Mouse (Mus musculus): Measurements from ENCODE around the gene Trappc6a.

Trappc6a gene

DNA sequence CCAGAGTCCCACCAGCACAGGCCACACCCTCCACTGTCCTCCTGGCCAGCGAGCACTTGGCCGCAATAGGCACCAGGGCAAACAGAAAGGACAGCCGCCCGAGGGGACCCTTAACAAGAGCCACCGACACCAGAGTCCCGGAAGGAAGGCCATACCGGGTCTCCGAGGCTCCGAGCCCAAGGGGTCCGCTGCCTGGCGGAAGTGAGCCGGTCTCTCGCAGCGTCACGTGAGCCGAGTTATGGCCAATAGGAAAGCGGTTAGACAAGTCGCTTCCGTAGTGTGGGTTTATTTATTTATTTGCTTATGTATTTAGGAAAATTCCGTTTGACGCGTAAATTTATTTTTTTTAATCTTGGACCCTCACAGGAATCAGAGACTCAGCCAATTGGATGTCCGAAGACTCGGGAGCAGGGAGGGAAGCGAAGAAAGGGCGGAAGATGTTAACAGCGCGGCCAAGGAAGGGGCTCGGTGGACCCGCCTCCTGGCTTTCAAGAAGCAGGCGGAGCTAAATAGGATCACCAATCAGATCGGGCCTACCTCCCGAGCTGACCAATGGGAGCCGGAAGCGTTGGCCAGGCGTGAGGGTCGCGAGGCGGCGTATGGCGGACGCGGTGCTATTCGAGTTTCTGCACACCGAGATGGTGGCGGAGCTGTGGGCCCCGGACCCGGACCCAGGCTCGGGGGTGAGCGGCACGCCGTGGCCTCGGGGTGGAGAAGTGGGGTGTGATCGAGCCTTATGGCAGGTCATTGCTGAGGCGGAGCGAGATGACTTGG is at the start of gene Trappc6a, which contains the start of gene Bloc1s3:
TSS of gene Trappc6a (plus strand) at position 246 of the 774 bp plus-strand sequence.
TSS of gene Bloc1s3 (minus strand) at position 218 of the 774 bp plus-strand sequence.
- peak; percentile 91 for DNase-seq (ENCODE audit: low read depth)

DNA sequence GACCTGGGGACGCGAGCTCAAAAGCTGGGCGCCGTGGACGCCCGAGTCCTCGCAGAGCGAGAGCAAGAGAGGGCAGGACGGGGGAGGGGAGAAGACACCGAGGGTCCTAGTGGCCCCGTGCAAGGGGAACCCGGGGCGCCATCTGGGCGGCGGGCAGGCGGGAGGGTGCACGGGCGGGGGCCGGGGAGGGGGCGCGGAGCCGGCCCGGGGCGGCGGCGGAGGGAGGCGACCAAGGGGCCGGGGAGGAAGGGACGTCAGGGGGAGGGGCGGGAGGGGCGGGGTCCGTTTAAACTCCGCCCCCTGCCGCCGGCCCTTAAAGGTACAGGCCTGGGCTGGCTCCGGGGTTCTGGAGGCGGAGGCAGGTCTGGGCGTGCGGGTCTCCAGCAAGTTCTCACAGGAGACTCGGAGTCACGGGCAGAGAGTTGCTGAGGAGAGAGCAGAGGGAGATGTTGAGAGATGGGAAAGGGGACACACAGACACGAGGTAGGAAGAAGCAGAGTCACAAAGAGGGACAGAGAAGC is 49.5 kb upstream of the Trappc6a start, which contains the start of gene Mark4:
TSS of gene Mark4 (minus strand) at position 231 of the 521 bp plus-strand sequence.
- peak; percentile 62 for DNase-seq (ENCODE audit: low read depth)

DNA sequence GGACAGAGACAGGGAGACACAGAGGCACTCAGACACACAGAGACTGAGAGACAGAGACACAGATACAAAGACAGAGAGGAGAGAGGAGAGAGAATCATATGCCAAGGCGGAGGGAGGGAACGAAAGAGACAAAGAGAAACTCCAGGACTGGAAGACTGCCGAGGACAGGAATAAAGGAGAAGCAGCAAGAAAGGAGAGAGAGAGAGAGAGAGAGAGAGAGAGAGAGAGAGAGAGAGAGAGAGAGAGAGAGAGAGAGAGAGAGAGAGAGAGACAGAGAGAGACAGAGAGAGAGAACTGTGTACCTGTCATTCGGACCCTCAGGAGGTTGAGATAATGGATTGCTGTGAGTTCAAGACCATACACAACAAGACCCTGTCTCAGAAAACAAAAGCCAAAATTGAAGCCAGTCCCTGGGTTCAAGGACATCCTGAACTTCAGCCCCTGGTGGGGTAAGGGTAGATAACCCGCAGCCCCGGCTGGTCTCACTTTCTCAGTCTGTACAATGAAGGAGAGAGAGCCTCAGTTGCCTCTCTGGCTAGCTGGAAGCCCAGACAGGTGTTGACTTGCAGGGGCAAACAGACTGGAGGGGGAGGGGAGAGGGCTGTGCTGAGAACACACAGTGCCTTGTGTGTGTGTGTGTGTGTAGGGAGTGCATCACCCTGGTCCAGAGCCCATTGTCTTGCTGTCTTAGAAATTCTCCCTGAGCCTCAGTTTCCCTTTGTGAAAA is 48.9 kb upstream of the Trappc6a start:
- DNase-seq (ENCODE audit: low read depth): no peak

DNA sequence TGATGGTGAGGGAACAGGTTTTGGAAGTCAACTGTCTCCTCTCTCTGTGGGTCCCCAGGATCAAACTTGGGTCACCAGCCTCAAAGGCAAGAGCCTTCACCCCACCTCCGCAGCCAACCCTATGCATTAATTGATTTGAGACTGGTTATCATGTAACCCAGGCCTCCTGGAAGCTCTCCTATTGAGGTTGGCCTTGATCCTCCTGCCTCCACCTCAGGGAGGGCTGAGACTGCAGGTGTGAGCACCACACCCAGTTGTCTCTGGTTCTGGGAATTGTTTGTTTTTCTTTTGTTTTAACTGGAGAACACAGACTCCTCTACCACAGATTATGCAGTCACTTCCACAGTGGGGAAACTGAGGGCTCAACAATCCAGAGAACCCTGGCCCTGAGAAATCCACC is 47.7 kb upstream of the Trappc6a start:
- DNase-seq (ENCODE audit: low read depth): no peak

DNA sequence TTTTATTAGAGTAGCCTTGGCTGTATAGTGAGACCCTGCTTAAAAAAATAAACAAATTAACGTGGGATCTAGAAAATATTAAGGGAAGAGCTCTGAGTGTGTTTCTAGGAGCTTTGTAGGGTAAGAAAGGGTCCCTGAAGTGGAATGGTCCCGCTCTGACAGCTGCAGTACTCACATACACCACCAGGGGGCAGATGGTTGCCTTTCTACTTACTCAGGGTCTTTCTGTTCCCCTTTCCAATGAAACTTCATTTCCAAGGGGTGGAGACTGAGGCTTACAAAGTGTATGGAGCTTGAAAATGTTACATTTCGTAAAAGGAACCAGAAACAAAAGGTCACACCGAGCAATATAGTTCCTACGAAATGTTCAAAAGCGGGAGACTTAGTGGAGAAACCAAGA is 46.7 kb upstream of the Trappc6a start:
- DNase-seq (ENCODE audit: low read depth): peak; percentile 39

DNA sequence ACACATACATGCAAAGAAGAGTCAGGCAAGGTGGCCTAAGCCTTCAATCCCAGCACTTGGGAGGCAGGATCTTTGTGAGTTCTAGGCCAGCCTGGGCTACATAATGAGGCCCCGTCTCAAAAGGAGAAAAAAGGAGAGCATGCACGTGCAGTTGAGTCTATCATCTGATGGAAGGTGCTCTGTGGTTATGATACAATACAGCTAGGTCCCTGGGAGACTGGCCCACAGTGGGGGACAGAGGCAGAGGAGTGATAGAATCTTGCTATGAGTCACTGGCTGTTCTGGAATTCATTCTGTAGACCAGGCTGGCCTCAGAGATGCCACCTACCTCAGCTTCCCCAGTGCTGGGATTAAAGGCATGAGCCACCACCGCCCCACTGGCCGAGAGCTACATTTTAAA is 45.8 kb upstream of the Trappc6a start:
- DNase-seq (ENCODE audit: low read depth): no peak

DNA sequence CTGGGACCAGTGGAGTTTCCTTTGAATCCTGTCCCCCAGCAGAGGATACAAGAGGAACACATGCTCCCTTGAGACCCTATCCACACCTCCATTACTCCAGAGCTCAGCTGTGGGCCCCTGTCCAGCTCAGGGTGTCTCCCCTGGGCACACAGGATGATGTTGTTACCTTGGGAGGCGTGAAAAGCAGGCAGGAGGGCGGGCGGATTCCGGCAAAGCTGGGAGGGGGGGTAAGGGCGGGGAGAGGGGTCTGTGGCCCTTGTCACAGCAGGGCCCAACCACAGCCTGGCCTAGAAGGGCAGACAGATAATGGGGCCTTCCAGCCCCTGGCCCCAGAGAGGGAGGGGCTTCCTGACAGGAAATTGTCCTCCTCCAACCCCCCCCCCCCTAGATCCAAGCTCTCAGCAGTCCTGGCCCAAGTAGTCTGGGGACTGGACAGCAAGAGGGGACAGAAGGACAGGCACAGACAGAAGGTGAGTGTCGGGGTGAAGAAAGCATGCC is 45.3 kb upstream of the Trappc6a start, which contains the start of gene Exoc3l2:
TSS of gene Exoc3l2 (plus strand) at position 448 of the 498 bp plus-strand sequence.
- DNase-seq (ENCODE audit: low read depth): no peak

DNA sequence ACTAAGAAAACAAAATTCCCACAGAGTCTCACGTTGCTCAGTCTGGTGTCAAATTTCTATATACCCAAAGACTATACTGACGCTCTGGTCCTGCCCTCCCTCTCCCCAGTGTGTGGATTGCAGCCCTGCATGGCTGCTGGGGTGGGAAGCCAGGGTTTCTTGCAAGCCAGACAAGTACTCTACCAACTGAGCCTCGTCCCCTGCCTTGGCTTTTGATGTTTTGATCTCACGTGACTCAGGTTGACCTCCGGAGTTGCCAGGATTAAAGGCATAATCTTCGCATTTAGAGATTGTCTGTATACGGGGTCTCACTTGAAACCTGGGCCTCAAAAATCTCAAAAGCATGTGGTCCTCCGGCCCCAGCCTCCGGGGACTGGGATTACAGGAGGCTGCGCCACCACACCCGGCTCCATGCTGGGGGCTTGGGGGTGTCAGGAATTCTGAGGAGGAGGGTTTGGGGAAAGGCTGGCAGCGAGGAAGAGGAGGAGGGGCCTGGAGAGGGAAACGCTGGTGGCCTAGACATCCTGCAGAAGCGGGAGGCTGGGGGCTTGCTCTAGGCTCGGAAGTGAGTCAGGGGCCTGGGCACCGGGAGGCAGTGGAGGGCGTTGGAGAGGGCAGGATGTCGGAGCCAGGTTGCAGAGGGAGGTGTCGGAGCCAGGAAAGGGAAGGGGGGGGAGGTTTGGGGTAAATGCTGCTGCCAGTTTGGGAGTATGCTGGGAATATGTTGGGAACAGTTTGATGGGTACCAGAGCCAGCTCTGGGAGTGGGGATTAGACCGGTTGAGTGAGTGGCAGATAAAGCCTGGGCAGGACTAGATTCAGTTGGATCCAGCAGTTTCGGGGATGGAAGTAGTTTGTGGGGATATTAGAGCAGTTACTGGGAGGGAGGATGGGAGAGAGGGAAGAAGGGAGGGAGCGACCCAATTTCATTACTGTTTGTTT is 43.6 kb upstream of the Trappc6a start:
- no peak for DNase-seq (ENCODE audit: low read depth)

DNA sequence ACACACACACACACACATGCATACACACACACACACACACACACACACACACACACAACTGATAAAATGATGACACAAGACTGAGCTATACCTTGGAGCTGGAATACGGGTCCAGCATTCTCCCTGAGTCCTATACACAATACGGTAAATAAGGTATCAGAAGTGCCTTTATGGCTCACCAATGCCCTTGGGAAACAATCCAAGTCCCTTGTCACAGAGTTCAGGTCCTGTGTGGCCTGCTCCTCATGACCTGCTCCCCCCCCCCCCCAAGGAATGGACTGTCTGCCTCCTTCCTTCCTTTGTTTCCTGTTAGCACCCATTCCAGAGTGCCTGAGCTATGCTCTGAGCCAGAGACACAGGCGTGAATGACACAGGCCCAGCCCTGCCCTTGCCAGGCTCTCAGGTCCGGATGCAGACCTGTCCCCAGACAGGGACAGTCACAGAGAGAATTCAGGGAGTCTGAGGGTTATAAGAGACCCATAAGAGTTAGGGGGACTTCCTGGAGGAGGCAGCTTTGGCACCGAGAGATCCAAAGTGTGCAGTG is 41.5 kb upstream of the Trappc6a start:
- DNase-seq (ENCODE audit: low read depth): no peak

DNA sequence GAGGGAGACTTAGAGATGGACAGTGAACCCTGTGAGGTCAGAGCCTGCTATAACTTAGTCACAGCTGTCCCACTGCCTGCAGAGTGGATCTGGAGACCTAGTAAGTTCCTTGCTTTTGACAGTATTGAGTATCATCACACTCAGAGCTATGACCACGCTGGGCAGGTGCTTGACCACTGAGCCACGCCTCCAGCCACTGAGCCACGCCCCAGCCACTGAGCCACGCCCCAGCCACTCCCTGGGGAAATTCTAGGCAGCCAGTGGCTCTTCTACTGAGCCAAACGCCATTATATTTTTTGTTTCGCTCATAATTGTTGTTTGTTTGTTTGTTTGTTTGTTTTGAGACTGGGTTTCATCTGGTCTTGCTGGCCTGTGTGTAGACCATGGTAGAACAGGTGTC is 40.6 kb upstream of the Trappc6a start:
- DNase-seq (ENCODE audit: low read depth): no peak

DNA sequence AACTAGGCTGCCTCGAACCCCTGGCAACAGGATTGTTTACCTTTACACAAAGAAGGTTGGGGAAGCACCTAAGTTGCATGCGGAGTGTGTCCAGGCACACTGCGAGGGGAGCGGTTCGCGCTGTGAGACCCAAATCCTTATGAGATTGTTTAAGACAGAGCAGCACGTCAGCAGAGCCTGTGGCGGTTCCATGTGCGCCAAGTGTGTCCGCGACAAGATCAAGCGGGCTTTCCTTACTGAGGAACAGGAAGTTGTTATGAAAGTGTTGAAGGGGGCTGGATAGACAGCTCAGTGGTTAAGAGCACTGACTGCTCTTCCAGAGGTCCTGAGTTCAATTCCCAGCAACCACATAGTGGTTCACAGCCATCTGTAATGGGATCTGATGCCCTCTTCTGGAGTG is 39.9 kb upstream of the Trappc6a start:
- DNase-seq (ENCODE audit: low read depth): no peak

DNA sequence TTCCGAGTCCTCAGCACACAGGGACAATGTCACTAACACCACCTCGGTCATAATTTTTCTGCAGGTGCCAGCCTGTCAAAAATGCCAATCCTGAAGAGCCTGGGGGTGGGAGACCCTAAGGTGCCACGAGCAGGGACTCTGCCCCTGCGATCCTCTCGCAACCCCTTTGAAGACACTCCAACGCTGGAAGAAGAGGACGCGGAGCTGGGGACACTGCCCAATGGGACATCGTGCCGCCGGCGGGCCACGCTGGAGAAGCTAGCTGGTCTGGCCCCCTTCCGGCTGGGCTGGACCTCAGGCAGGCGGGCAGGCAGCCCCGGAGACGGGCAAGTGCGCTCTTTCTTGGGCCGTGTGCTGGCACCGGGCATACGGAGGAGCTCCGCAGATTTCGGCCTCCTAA is 38.8 kb upstream of the Trappc6a start:
- DNase-seq (ENCODE audit: low read depth): no peak

DNA sequence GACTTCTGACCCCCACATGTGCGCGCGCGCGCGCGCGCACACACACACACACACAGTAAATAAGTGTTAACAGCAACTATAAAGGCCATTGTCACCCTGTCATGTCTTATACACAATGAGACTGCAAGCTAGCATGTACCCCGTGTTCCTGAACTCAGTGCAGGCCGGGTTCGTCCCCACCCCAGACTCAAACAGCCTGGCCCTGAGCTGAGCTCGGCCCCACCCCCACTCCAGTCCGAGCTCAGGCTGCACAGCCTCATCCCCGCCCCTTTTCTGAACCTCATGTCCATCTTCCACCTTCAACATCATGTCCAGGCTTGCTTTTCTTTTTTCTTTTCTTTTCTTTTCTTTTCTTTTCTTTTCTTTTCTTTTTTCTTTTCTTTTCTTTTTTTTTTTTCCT is 37.9 kb upstream of the Trappc6a start:
- DNase-seq (ENCODE audit: low read depth): no peak

DNA sequence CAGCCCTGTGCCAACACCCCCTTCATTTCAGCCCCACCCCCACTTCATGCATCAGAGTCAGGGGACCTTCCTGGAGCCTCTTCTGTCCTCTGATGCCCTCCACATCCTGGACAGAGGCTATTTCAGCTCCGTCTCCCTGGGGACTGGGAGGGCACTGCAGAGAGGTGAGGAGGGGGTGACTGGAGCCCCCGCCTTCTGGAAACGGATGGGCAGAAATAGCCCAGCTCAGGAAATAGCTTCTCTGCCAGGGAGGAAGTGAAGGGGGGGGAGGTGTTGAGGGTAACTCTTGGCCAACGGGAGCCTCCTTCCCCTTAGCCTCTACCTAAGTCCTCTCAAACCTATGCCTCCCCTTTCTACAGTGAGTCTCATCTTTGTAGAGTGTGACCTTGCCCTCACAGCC is 35.8 kb upstream of the Trappc6a start:
- no peak for DNase-seq (ENCODE audit: low read depth)

DNA sequence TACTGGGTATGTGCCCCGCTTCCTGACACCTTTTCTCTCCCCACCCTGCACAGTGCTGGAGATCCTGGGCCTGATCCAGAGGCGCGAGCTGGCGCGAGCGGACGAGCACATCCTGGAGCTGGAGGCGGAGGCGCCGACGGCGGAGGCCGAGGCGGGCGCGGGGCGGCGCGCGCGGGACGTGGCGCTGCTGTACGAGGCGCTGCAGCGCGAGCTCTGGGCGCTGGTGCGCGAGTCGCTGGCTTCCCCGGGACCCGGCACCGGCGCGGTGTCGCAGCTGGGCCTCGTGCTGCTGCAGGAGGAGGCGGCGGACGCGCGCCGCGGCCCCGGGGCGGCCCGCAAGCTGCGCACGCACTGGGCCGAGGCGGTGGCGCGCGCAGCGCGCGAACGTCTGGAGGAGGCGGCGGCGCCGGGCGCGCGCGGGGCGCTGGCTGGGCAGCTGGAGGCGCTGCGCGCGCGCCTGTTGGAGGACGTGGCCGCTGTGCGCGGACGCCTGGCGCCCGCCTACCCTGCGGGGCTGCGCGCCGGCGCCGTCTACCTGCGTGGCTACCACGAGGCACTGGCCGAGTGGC is 34.2 kb upstream of the Trappc6a start:
- DNase-seq (ENCODE audit: low read depth): no peak

DNA sequence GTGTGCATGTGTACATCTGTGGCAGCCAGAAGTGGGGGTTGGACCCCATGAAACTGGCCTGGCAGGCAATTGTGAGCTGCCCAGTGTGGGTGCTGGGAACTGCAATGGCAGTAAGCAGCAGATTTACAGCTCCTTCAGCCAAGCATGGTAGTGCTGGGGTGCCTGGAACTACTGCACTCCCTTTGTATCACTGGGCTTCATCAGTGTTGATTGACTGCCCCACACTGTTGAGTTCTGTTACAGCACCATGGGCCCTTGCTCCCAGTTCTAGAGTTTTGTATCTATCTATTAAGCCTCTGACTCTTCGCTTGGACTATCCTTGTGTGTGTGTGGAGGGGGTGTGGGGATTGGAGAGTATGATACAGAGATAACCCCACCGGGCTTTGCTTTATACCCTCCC is 31.1 kb upstream of the Trappc6a start:
- no peak for DNase-seq (ENCODE audit: low read depth)

DNA sequence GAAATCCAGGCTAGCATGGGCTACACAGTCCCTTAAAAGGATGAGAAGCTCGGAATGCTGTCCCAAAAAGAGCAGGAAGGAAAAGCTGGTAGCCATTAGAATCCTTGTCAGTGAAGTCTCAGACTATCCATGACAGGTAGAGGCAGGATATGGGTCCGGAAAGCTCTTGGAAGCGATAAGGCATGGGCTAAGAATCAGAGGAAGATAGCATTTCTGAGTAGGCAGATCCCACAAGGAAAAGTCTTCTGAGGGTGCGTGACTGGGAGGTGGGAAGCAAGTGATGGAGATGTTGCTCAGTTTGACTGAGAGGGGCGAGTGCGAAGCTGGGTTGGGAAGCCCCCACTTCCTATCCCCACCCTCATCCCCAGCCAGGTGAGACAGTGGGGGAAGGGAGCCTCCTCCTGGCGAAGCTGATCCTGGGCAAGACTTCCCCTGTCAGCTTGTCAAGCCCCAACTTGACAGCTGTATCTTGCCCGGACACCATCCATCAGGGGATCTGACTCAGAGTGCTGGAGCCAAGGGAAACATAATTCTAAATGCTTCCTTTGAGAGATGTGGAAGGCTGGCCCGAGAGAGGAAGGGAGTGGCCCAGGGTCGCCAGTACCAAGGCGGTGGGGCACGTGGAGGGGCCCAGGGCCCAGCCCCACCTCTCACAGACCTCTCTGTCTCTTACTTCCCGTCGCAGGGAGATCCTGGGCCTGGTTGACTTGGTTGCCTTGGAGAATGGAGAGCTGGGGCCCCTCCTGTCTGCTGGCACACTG is 30.4 kb upstream of the Trappc6a start:
- DNase-seq (ENCODE audit: low read depth): no peak

DNA sequence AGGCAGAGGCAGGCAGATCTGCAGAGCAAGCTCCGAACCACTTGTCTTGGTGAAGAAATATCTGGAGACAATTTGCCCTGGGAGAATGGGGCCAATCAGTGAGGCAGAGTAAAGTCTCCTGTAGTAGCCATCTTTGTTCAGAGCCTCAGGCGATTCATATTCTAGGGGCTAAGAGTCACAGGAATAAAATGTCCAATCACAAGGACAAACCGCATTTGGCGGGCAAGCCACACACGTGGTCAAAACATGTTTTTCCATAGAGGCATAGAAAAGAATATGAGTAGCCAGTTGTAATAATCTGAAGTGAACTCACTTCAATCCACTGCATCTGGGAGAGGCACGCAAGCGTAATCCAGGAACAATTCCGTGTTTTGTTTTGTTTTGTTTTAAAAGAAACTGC is 24.9 kb upstream of the Trappc6a start:
- no peak for DNase-seq (ENCODE audit: low read depth)

DNA sequence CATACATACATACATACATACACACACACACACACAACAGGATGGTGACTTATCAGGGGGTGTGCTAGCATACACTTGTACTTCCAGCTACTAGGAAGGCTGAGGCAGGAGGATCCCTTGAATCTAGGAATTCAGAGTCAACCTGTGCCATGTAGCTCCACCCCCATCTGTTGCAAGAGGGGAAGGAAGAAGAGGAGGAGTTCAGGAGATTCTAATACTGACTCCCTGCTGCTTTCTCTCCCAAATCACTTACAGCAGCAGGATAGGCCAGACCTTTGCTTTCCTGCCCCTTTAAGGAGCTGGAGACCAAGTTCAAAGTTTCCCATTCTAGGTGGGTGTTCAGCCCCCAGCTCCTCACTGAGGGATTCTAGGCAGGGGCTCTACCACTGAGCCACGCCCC is 22.7 kb upstream of the Trappc6a start:
- DNase-seq (ENCODE audit: low read depth): no peak

DNA sequence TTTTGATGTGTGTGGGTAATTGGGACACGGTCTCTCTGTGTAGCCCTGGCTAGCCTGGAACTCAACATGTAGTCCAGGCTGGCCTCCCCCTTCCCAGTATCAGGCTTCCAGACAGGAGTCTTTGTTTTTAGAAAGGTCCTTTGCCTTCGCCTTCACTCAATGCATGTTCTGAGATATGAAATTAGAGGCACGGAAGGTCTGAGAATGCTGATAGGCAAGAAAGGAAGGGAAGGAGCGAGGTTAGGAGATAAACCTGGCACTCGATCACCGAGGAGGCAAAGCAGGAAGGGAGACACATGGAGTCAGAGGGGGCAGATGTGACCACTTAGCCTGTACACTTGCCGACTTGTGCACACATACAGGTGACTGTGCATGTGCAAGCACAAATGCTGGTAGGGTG is 21.6 kb upstream of the Trappc6a start:
- DNase-seq (ENCODE audit: low read depth): no peak
